Mouse (Mus musculus) cerebellum, adult 2 months (tissue): Measurements from ENCODE around the gene Meis1. TPM values are rescaled to one million over a fixed set of nuclear protein-coding genes. Genes with fewer than 3 reads are reported as not detected.

Source experiments
- DNase-seq, 2 experiments: peaks; one replicate each; pipeline ENCODE4 v3.0.0; 2021
- H3K27ac ChIP-seq: fragments of 200-500 bp; 2 replicates; pipeline ENCODE4 v1.5.1; 2012; ENCODE audit warnings: low read length, control low read depth, inconsistent platforms; ENCODE audit not compliant: insufficient read depth
- H3K27me3 ChIP-seq: fragments of 200-500 bp; 2 replicates; pipeline ENCODE4 v1.6.1; 2012; ENCODE audit warnings: inconsistent platforms, mild to moderate bottlenecking, low read length, moderate library complexity; ENCODE audit not compliant: control insufficient read depth, insufficient read depth
- H3K4me1 ChIP-seq: fragments of 200-500 bp; 2 replicates; pipeline ENCODE4 v1.6.1; 2011; ENCODE audit warnings: low read length; ENCODE audit not compliant: control insufficient read depth, insufficient read depth
- H3K4me3 ChIP-seq: fragments of 200-500 bp; replicated peaks from 2 replicates; pipeline ENCODE3; 2011; ENCODE audit warnings: mild to moderate bottlenecking, low read depth, low read length, control low read depth; ENCODE audit not compliant: insufficient read depth
- CTCF ChIP-seq: fragments of 200-500 bp; IDR thresholded peaks from 2 replicates; pipeline ENCODE4 v1.5.1; 2011; ENCODE audit warnings: low read depth, mild to moderate bottlenecking, control low read depth, low read length, moderate library complexity, borderline replicate concordance; ENCODE audit not compliant: insufficient read depth
- POLR2A ChIP-seq: fragments of 200-500 bp; IDR thresholded peaks from 2 replicates; pipeline ENCODE4 v1.6.1; 2011; ENCODE audit warnings: low read length, control low read depth, borderline replicate concordance; ENCODE audit not compliant: insufficient read depth
- WGBS: fragments of 180-500 bp; shearing (Covaris S2); methylation state at CpG from one replicate; pipeline ENCODE4 v1.1.7; 2018; 5-methylcytosine and 5-hydroxymethylcytosine counted together
- polyA plus RNA-seq: library from polyadenylated mRNA; depleted of rRNA; stranded (reverse); fragments of >200 nt; gene quantifications from 2 replicates; pipeline ENCODE4 v1.2.3, GENCODE M21; 2012

Meis1 gene
- polyA plus RNA-seq, 1 experiment, result 46.3 TPM

DNA sequence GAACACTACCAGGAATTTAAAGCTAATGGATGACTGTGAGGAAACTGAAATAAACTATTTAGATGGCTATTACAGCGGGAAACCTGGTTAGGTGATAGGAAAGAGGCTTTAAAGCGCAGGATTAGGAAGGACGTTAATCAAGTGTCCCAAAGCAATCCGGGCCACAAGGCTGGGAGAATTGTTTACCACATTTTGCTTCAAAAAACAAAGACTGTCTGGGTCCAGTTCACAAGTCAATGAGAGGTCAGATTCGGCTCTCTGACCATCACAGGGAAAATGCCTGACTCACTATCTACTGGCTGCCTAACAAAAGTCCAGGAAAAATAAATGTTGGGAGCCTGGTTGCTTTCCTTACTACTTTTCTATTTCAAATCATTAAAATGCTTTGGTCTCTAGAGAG is 4.6 kb upstream of the Meis1 start:
- Histone ChIP-seq H3K4me3 (no peak overlapping the region), H3K27me3 (no peaks in the 10 kb centered on the region), H3K27ac (no peak overlapping the region), H3K4me1 (no peaks in the 10 kb centered on the region)
- TF ChIP-seq POLR2A (no peak), CTCF (no peak)
- DNase-seq, result no peak
- WGBS, result 87% methylated on average over 5 of the region's 5 CpGs

DNA sequence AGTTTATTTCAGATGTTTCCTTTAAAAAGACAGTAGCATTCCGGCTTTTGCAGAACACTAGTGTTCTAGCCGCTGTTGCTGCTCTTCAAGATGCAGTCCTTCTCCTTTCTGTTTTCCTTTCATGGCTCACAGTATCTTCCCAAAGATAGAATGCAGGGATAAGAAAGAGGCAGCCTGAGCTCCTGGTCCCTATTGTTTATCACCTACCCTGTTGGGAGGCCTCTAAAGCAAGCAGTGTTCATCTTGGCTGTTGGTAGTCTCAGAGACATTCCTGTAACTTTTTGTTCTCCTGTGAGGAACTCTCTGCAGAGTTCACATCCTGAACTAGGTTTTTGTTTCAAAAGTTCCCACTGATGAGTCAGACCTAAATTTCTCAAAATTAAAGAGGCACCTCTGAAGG is 3.8 kb upstream of the Meis1 start:
- WGBS, result 96% methylated on average over 2 of the region's 2 CpGs

DNA sequence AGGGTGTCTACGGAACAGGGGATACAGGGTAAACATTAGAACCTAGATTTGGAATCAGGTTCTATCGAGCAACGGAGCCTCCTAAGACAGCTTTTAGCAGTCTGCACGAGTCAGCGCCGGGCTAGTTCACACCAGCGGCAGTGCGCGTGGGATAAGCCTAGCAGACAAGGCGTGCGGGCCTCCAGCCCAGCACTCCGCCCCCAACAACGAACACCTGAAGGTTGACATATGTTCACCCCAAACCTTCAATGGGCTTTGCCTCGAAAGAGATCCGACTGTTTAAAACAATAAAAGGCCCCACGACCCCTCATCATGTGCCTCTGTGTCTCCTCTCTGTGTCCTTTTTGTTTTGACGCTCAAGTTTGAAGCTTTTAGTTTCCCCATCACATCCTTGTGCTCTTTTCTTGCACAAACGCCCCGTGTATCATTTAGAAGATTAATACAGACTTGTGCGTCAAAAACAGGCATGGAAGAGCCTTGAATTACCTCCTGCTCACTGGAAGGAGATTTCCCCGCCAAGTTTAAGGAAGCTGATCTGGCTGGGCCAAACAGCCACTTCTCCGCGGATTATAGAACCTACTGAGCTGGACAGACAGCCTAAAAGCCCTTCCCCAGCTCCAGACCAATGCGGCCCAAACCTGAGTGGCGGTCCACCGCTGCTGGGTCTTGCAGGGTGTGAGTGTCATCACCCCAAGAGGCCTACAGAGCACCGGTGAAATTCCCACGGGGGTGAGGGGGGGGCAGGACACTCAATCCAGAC is 2.3 kb upstream of the Meis1 start:
- Histone ChIP-seq H3K27ac (peak overlapping the region; percentile 85), H3K4me3 (peak overlapping the region; percentile 74), H3K4me1 (no peaks in the 10 kb centered on the region), H3K27me3 (no peaks in the 10 kb centered on the region)
- no peak for TF ChIP-seq CTCF
- no peak for TF ChIP-seq POLR2A
- DNase-seq, result peak; percentile 69
- WGBS, result 13% methylated on average over 28 of the region's 28 CpGs

More for the DNA sequence above, 3.8 kb upstream of the Meis1 start:
- TF ChIP-seq POLR2A (no peak), CTCF (no peak)
- Histone ChIP-seq H3K27me3 (no peaks in the 10 kb centered on the region), H3K4me3 (no peak overlapping the region), H3K4me1 (no peaks in the 10 kb centered on the region), H3K27ac (no peak overlapping the region)
- DNase-seq, result no peak

- H3K27me3 ChIP-seq, result no peaks in the 10 kb centered on the region
- H3K4me3 ChIP-seq, result peak overlapping the region; percentile 74
- H3K27ac ChIP-seq, result peak overlapping the region; percentile 85
- H3K4me1 ChIP-seq, result no peaks in the 10 kb centered on the region
- TF ChIP-seq POLR2A (peak; percentile 71; the same call in 1 of the 2 replicates), CTCF (no peak)
- 1% methylated on average over 25 of the region's 25 CpGs for WGBS
- peak; percentile 97 to 98 for DNase-seq
Measured at GRCm38 (mm10) chr11:19020371-19020824, 1.6 kb upstream of the Meis1 start.

DNA sequence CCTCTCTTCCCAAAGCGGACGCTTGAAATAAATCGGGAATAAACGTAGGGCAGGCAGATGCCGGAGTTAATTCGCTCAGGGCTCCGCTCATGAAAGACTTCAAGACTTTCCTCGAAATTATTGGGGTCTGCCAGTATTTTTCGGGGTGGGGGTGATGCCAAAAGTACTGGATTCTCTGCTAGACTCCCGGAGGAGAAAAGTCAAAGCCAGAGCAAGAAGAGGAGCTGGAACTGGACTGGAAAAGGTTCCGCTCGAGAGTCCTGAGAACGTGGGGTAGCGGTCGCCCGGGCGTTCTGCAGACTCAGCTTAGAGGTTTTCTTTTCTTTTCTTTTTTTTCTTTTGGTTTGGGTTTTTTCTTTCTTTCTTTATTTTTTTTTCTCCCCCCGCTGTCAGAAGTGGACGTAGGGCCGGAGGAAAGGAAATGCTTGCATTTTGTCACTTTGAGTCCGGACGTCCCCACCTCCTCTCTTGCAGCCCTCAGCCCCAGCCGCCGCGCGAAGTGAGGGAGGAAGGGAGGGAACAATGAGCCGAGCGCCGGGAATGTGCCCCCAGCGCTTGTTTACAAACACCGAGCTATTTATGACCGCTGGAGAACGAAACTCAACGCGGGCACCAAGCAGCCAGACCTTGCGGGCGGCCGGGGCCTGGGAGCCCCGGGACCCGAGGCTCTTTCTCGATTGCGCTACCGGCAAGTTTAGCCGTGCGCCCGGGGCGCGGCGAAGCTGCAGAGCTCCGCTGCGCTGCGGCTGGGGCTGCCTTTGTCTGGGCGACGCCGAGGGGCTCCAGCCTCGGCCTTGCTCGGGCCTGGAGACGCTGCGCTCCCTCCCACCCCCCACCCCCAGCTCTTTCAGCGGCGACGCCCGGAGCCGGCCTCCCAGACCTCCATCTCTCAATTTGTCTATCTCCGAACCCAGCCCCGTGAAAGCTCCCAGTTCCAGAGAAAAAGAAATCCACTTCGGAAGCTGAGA is 703 bp upstream of the Meis1 start:
- Histone ChIP-seq H3K4me3 (peak overlapping the region; percentile 74), H3K4me1 (no peaks in the 10 kb centered on the region), H3K27ac (peak overlapping the region; percentile 84), H3K27me3 (no peaks in the 10 kb centered on the region)
- under 1% methylated on average over 67 of the region's 67 CpGs for WGBS
- TF ChIP-seq CTCF (no peak), POLR2A (no peak)
- peak; percentile 69 to 80 for DNase-seq

GRCm38 (mm10) chr11:19017719-19018413 is 919 bp downstream of the Meis1 start:
- TF ChIP-seq CTCF (no peak), POLR2A (no peak)
- peak overlapping the region; percentile 74 for H3K4me3 ChIP-seq
- H3K4me1 ChIP-seq, result no peaks in the 10 kb centered on the region
- peak overlapping the region; percentile 84 for H3K27ac ChIP-seq
- DNase-seq, result peak in 1 of 2 experiments; percentile 27
- H3K27me3 ChIP-seq, result no peaks in the 10 kb centered on the region
- WGBS, result 2% methylated on average over 14 of the region's 14 CpGs

- no peak for DNase-seq
- H3K4me3 ChIP-seq, result peak overlapping the region; percentile 74
- WGBS, result 5% methylated on average over 1 of the region's 1 CpGs
Measured at GRCm38 (mm10) chr11:19017262-19017661, 1.5 kb downstream of the Meis1 start.

More at GRCm38 (mm10) chr11:19017262-19017661, 1.5 kb downstream of the Meis1 start:
- TF ChIP-seq CTCF, result no peak
- Histone ChIP-seq H3K4me1 (peaks cover 4% of the 10 kb centered on the region; the same call in 1 of the 2 replicates), H3K27me3 (no peaks in the 10 kb centered on the region), H3K27ac (peak overlapping the region; percentile 14; the same call in 1 of the 2 replicates)
